Mouse (Mus musculus) embryo, embryonic 10.5 days (tissue): Measurements from ENCODE around the gene Slc7a11.
A peak's percentile ranks its signal among the peaks of the same experiment; 100 is the strongest.

Source experiments
- DNase-seq: peaks from one replicate; pipeline ENCODE4 v3.0.0-alpha.2; 2015; ENCODE audit warnings: low spot score

The Slc7a11 gene

DNA sequence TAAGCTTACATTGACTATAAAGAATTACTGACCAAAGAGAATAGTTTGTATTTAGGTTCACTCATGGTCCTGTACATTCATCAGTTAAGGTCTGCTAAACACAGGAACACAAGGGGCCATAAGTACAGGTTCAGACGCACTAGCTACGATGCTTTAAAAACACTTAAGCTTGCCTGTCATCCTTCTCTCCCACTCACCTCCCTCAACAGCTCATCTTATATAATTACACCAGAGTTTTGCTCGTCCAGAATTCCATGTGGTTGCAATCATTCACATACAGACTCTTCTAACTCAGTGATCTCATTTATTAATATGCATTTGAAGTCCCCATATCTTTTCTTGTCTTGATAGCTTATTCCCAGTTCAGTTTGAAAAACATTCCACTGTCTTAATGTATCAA lies 458.6 kb downstream of the Slc7a11 start:
- DNase-seq, result no peak

DNA sequence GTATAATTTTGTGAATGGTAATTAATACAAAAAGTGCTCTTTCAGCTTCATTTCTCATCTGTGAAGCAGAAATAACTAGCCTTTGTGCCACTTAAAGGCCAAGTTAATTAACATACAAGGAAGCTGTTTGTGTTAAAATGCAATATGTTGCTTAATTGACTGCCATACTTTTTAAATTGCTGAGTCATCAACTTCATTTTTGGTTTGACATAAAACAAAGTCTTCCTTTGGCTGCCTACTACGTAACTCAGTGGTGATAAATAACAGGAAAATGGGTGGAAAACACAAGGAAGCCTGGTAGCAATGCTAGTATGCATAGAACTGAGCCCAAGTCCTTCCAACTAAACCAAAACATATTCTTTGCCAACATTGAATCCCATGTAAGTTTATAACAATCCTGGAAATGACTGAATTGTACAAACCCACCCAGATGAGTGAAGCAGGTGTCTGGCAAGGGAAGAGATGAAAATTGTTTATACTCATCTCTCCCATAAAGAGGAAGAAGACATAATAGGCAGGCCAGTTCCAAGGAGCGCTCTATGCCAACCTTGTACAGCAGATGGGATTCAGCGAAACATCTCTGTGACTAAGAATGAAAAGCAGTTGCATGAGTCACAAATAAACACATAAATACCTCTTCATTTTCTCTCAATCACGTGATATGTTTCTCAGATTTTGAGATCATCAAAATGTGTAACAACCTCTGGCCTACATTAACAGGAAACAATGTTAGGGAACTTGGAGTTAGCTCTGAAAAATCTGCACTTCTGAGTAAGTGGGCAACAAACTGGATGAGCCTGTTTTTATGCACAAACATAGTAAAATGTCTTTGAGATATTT lies 459.8 kb downstream of the Slc7a11 start:
- no peak for DNase-seq

DNA sequence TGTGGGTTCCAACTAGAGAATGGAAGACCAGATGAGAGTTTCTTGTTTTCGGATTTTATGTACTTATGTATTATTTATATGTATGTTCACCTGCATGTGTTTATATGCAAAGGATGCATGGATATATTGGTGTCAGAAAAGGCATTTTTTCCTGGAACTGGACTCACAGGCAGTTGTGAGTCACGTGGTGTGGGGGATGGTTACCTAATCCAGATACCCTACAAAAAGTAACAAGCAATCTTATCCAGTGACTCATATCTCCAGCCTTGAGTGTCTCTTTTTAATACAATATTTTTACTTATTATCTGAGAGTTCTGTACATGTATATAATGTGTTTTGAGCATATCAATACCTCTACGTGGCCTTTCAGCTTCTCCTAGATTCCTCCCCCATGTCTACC lies 469.4 kb downstream of the Slc7a11 start:
- no peak for DNase-seq

DNA sequence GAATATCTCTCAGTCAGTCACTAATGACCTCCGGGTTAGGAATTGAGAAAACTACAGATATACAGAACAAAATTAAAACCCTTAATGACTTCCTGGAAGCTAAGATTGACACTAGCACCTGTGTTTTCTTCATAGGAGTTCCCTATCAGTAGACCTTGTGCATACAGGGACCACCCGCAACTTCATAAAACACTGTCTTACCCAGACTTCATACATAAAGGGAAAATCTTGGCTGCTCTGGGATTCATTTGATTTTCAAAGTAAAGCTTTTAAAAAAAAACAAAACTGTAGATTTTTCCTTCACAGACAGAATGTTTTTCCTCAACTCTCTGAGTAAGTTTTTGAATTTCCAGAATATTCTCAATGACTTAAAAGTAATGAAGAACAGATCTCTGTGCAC lies 477.8 kb downstream of the Slc7a11 start:
- DNase-seq, result no peak

DNA sequence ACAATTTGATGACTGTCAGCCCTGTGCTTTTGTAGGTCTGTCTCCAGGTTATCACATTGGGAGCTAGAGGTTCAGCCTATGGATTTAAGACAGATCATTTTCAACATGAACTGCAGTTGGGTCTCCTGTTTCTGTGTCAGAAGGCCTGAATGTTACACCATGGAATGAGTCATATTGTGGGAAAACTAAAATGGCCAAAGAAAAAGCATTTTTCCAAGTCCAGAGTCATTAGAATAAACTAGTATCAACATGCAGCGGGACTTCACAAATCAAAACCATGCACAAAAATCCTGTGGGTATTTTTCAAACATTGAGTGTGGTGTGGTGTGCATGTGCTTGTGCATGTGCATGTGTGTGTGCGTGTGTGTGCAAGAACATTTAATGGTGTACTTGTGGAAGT lies 482.8 kb downstream of the Slc7a11 start:
- DNase-seq, result no peak

DNA sequence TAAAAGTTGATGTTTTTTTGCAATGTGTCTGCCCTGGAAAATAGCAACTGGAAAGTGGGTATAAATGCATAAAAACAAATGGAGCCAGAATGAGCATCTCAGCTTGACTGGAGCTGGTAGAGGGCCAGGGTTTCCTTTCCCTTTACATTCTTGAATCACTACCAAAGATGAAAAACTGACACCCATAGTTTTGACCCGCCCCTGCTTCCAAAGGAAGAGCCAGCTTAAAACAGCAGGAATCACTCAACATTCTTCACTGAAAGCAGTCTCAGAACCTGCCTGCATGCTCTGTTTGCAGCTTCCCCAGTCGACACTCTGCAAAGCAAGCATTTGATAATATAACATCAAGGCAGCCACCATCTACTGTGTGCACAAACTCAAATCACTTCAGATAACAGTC lies 496.6 kb downstream of the Slc7a11 start:
- DNase-seq, result peak; percentile 19

DNA sequence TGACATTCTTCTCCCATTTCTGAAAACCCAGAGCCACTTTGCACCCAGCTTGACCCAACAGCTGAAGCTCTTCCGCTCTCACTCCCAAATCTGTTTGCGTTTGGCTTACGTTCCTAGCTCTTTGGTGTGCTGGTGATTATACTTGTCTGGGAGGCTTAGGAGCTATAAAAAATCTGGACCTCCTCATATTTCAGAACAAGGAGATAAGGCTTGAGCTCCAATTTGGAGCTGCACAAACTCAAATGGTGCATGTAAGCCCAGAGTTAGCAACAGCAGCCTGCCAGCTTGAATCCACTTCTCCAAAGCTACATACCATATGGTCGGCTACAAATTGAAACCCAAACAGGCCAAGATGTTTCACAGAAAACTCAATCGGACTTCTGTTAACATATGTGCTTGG lies 498.6 kb downstream of the Slc7a11 start:
- DNase-seq, result peak; percentile 25

DNA sequence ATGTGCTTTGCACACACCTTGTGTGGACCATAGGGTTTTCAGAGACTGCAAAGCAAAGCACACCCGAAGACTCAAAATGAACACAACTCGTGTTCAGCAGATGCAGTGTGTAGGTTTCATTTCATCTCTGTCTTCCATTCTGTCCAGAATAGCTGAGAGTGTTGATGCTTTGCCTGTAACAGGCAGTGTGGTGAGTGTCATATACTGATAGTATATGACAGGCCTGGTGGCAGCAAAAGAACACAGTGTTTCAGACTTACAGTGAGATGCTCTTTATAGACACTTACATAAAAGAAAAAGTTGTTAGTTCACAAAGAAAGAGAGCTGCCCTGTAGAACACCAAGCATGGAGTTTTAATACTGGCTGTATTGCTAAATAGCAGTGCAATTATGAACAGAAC lies 505.8 kb downstream of the Slc7a11 start:
- no peak for DNase-seq

DNA sequence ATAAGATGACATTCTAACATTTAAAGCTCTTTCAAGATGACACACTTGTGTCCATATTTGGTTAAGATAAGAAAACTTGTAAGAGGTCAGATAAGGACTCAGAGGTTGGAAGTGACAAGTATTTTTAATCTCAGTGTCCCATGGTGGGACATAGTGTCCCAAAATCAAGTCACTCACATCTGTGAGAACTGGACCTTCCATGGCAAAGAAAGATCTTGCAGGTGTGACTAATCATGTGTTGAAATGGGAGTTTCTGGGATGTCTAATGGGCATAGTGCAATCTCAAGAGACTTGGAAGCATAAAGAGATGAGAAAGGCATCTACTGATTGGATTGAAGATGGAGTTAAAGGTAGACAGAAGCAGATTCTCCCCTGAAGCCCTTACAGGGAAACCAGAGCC lies 513.9 kb downstream of the Slc7a11 start:
- DNase-seq, result no peak

DNA sequence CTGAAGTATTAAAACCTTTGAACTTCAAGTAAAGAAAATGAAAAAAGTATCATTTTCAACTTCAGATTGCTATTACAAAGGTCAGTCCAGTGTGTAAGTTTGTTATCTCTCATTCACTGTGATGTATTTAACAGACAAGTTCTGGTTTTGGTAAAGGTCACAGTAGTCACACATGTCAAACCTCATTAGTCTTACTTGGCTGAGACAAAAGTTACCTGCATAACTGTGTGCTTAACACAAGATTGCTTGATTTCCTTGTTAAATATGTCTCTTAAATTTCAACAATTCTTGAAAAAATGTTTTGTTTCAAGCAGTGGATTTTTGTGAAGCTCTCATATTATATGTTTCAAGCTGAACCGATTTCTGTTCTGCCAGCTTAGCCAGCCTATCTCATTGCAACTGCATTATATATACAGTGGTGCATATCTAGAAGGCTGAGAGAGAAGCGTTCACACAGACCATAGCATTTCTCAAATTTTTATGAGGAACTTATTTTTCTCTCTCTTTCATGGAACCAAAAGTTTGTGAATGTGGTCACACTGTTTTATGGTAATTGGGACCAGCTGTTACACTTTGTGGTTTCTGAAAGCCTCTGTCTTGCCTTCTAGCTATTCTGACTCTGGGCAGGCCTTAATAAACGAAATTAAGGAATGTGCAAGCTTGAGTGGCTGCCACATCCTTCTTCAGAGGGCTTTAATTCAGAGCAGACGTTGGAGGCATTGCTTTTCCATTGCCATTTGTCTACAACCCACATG lies 514.7 kb downstream of the Slc7a11 start:
- peak; percentile 76 for DNase-seq

DNA sequence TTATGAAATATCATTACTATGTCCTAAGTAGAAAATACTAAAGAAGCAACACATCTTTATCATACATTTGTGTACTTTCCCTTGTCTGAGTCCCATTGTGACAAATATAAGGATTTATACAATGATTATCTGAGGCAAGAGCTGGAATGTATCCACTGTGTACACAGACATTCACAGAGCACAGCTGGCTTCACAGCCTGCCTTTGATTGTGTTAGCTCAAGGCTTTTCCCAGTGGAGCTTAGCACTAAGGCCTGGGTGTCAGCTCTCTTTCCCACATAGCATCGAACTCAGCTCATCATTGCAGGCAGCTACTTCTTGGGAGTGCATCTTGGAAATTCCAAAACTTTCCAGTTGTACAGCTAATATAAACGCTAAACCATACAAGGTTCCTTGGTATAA lies 529.5 kb downstream of the Slc7a11 start:
- no peak for DNase-seq

DNA sequence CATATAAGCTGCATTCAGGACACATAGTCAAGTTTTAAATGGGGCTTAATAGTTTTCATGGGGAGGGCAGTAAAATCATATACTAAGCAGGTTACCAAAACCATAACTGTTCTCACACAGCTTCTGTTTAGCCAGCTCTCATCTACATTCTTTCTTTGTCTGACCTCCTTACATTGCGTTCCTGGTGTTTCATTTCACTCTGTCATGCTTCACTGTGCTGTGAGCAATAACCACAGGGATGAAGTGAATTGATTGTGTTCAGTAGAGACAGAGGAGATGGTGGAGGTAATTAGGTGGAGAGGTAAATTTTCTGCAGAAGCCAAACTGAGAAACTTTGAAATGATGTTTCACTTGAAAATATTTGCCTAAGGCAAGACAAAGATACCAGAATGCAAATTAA lies 532.5 kb downstream of the Slc7a11 start:
- DNase-seq, result no peak

DNA sequence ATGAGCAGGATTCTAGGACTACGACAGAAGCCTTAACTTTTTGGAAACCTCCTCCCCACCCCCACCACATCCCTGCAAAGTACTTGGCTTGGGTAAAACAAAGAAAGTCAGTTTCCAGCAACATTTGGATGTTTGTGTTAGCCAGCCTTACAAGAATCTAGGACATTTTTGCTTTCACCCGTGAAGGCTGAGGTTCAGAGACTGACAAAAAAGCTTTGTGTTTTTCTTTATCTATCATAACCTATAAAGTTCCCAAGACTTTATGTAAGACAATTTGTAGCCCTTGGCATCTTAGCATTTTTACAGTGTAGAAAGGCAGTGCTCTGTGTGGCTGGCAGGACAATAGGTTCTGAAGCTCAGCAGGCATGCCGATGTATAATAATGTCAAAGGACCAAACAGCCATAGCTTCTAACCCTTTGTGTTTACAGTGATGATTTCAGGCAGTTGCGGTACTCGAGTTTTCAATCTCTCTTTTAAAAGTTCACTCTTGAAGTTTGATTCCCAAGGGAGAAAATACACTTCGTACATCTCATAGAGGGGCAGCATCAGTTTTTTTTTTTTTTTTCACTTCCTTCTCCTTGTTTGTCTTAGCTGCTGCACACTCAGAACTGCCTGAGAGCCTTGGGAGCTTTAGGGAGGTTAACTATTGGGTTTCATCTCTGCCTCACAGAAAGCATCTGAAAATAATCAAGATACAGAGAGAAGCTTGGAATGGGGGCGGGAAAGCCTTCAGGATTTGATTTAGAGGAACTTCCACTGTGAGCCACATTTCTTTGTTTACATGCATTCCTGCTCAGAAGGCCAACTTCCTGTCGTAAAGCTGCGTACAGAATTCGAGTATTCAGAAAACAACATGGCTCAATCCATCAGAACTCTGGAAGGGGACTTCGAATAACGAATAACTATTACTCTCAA lies 534.7 kb downstream of the Slc7a11 start:
- peak; percentile 84 for DNase-seq

DNA sequence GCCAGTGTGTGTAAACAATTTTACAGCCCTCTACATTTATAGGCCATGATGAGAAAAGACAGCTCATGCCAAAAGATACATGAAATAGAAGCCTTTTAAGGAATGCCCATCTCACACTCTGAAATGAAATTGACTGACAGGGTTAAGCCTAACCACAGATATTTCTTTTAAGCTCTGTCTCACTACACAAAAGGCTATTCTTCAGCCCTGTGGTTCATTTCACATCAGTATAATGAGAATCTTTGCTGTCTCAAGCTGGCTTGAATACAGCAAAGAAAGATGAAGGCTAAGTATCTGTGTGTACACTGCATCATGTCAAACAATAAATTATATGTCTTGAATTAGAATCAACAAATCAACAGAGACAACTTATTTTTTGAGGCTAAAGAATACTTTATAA lies 549.5 kb downstream of the Slc7a11 start:
- DNase-seq, result no peak

DNA sequence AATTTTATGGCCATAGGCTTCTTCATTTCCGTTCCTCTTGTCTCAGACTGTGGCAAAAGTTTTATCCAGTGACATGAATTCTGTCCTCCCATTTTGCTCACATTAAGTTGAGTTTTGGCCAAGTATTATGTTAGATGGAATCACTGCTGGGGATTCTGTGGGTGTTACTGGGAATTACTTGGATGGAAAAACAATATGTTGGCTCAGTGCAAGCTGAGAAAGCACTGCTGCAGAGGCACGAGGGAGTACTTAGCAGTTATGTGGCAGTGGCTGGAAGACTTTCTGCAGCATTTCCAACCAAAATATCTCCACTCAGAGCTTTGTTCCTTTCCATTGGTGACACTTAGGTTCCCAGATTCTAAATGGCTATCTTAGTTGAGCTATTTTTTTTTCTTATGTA lies 556.1 kb downstream of the Slc7a11 start:
- DNase-seq, result no peak

DNA sequence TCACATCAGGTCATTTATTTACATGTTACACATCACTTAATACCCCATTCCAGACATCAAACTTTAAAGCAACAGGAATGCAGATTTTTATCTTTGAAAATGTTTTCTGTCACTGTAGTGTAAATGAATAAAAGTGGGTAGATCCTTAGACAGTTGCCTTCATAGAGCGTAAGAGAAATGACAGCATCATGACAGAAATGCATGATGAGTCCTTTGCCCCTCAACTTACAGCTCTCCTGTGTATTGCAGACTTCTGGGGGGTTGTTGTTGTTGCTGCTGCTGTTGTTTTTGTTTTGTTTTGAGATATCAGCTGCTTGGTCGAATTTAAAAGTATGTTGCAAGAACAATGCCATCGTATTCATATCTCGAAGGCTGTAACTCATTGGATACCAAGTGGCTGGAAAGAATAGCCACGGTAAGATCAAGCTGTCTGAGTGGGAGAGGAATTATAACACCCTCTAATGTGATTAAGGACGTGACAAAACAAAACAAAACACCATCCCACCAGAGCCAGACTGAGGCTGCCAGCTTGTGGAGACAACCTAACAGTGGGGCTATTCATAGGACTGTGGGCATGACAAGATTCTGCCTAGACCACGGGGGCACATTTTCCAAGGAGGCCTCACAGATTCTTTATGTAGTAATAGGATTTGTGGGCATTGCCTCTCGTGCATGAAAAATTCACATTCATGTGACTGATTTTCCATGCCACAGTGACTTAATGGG lies 557.0 kb downstream of the Slc7a11 start:
- DNase-seq, result peak; percentile 46

DNA sequence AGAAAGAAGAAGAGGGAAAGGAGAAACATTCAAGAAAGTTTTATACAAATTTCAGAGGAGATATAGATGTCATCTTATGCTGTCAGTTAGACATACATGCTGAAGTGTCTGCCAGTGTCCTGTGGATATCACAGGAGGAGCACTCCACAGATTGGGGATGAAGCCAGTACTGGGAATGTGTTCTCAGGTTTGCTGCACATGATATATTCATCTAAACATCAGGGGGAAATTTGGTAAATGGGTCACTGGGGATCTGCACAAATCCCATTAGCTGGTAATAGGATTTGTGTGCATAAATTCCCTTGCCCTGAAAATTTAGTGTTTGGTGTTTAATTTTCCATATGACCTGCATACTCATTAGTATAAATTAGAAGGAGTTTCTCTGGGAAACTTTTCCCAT lies 562.9 kb downstream of the Slc7a11 start:
- no peak for DNase-seq

DNA sequence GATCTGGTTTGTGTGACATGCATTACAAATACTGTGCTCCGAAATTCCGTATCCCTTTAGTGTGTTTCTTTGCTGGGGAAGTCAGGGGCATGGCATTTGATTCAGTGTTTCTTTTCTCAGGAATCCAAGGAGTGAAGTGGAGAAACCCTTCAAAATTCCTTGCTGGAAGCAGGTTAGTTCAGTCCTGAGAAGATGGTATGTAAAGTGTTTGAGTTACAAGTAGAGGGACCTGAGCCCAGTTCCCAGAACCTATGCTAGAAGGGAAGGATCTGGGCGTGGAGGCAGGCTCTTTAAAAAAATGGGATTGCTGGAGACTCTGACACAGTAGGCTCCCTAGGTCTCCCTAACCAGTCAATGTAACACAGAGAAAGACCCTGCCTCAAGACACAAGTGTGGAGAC lies 572.6 kb downstream of the Slc7a11 start:
- no peak for DNase-seq

DNA sequence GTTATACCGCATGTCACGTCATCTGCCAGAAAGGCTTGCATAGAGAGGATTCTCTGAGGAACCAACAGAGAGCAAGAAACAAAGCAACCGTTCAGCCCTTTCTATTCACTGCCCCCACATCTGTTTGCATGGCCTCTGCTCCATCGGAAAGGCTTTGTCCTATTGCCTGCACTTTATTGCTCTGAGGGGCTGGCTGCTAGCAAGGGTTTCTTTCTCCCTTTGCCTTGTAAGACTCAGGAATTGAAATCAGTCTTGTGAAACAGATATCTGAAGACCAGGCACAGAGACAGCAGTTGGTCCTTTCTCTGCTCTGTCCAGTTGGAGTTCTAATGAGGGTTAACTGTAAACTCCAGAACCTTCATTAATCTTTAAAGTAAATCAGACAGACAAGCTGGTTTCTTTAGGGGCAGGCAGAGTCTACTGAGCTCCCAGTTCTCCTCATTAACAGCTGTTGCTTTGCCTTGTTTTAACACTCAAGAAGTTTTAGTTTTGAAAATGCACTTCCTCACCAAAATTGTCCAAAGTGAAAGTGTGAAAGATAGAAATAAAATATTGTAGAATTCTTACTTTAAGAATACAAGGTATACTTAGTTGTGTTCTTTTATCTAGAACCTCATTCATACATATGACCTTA lies 575.3 kb downstream of the Slc7a11 start:
- peak; percentile 86 for DNase-seq

DNA sequence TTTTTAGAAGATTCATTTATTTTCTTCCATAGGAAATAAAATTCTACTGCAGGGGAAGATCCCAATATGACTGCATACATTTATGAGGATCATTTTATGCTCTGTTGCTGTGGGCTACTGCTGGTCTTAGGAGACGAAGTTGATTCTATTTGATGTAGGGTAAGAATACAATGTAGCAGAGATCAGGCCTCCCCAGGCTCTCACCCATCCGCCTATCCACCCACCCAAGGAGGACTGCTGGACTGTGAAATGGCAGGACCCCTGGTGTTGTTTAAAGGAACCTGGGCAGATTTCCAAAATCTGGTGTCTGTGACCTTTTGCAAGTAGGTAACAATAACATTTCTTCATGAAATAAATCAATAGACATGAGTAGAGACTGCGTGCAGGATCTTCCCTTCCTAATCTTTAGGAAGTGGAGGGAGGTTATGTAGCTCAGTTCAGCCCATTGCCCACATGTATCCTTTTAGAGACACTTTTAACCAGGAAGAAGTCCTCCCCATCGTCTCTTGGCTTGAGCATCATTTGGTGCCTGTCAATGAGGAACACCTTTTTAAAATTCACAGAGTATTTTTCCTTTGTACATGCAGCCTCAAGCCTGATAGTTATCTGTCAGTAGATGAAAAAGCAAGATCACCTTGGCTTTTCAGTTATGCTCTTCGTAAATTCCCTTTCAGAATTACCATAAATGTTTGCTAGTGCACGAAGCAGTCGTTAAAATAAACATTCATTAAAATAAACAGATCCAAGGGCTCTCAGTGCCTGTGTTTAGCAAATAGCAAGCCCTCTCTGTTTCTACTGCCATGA lies 576.1 kb downstream of the Slc7a11 start:
- no peak for DNase-seq
